Mouse (Mus musculus) embryonic fibroblast, embryonic 13.5 days (primary cell): Measurements from ENCODE around the gene Trp63.

Source experiments
- CTCF ChIP-seq: IDR thresholded peaks from 2 replicates; pipeline ENCODE4 v1.5.1; 2011; ENCODE audit warnings: mild to moderate bottlenecking, control low read depth, low read length, moderate library complexity, borderline replicate concordance; ENCODE audit not compliant: insufficient read depth
- POLR2A ChIP-seq: IDR thresholded peaks from 2 replicates; pipeline ENCODE4 v1.6.1; 2011; ENCODE audit warnings: low read depth, mild to moderate bottlenecking, control low read depth, low read length, moderate library complexity

DNA sequence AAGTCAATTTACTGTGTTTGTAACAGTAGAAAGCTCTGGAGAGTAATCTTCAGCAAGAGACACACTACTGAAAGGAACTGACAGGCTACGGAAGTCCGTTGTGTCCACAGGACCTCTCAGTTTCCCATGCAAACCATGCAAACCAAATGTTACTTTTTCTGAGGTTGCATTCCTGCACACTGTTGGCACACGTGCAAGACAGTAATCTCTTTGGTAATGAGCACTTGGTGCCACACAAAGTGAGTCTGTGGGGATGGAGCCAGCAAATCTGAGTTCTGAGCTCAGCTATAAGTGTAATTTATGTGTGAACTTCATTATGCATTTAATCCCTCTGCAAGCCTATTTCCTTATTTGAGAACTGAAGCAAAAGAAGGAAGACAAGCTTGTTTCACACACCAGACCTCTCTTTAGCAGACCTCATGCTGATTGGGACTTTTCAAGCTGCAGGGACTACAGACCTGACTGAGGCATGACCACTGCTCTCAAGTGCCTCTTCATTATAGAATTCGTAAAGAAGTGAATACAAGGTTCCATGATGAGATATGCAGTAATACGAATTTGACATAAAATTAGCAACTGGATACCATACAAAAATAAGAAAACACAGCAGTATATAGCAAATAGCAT, 109.2 kb downstream of the Trp63 start:
- TF ChIP-seq POLR2A (no peak), CTCF (no peak)
